Mouse (Mus musculus): ENCODE measurements around the gene Zbtb20. TPM values are rescaled to one million over a fixed set of nuclear protein-coding genes. Genes with fewer than 3 reads are reported as not detected.

The Zbtb20 gene
- polyA plus RNA-seq, 1 experiment from 2014 or later, result 44.6 TPM

GRCm38 (mm10) chr16:43687968-43688367, 812.3 kb downstream of the Zbtb20 start:
- 78% methylated on average over 2 of the region's 2 CpGs for WGBS
- H3K4me1 ChIP-seq (ENCODE audit: insufficient read depth, low read length), result no peaks in the 10 kb centered on the region

GRCm38 (mm10) chr16:43690211-43690690, 814.6 kb downstream of the Zbtb20 start:
- 78% methylated on average over 3 of the region's 3 CpGs for WGBS
- no peaks in the 10 kb centered on the region for H3K4me1 ChIP-seq (ENCODE audit: insufficient read depth, low read length)
- no peak for ATAC-seq (ENCODE audit: low FRiP score, low TSS enrichment)
- no peak overlapping the region for H3K9ac ChIP-seq (replicated peaks; ENCODE audit: low read length)
- no peaks in the 10 kb centered on the region for H3K36me3 ChIP-seq (ENCODE audit: insufficient read depth, low read length)
- no peak overlapping the region for H3K4me3 ChIP-seq (ENCODE audit: low read length)
- no peaks in the 10 kb centered on the region for H3K27me3 ChIP-seq (ENCODE audit: insufficient read depth, low read length)
- H3K4me2 ChIP-seq (replicated peaks; ENCODE audit: low read depth, low read length), result no peak overlapping the region
- no peaks in the 10 kb centered on the region for H3K9me3 ChIP-seq (ENCODE audit: low read length)
- no peak overlapping the region for H3K27ac ChIP-seq (ENCODE audit: low read length)

More at GRCm38 (mm10) chr16:43687968-43688367, 812.3 kb downstream of the Zbtb20 start:
- Histone ChIP-seq H3K27ac (ENCODE audit: low read length) (no peak overlapping the region), H3K4me2 (replicated peaks; ENCODE audit: low read depth, low read length) (no peak overlapping the region), H3K9ac (replicated peaks; ENCODE audit: low read length) (no peak overlapping the region), H3K9me3 (ENCODE audit: low read length) (no peaks in the 10 kb centered on the region), H3K36me3 (ENCODE audit: insufficient read depth, low read length) (no peaks in the 10 kb centered on the region), H3K4me3 (ENCODE audit: low read length) (no peak overlapping the region), H3K27me3 (ENCODE audit: insufficient read depth, low read length) (no peaks in the 10 kb centered on the region)
- no peak for ATAC-seq (ENCODE audit: low FRiP score, low TSS enrichment)

DNA sequence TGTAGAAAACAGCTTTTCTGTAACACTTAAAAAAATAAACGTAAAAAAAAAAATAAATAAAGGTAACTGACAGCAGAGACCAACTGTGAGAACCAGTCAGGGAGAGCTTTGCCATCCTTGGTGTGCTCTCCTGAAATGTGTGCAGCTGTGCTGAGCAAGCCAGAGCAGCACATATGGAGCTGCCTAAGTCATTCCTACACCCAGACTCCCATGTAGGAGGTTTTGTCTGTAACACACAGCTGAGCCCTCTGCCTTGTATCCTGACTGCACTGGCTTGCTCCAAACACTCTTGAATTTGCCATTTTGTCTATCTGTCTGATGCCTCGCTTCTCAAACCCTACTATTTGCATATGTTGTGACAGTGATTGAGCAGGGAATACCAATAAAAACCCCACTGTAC, 815.2 kb downstream of the Zbtb20 start:
- Histone ChIP-seq H3K9ac (replicated peaks; ENCODE audit: low read length) (no peak overlapping the region), H3K36me3 (ENCODE audit: insufficient read depth, low read length) (no peaks in the 10 kb centered on the region), H3K4me1 (ENCODE audit: insufficient read depth, low read length) (no peaks in the 10 kb centered on the region), H3K9me3 (ENCODE audit: low read length) (no peaks in the 10 kb centered on the region), H3K4me3 (ENCODE audit: low read length) (no peak overlapping the region), H3K27me3 (ENCODE audit: insufficient read depth, low read length) (no peaks in the 10 kb centered on the region), H3K4me2 (replicated peaks; ENCODE audit: low read depth, low read length) (no peak overlapping the region), H3K27ac (ENCODE audit: low read length) (no peak overlapping the region)
- 86% methylated on average over 2 of the region's 2 CpGs for WGBS
- ATAC-seq (ENCODE audit: low FRiP score, low TSS enrichment), result no peak

DNA sequence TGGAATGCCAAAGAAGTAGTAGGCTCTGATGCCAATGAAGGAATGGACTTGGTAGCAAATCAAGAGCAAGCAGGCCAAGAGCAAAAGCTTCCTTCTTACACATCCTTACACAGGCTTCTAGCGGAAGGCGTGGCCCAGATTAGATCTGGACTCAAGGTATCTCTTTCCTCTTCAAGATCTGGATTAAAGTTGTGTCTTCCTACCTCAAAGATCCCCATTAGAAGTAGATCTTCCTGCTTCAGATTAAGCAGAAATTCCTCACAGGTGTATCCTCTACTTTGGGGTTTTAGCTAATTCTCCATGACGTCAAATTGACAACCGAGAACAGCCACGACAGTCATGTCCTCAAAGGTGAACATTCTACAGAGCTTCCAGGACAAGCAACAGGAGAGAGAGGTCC, 816.1 kb downstream of the Zbtb20 start:
- no peaks in the 10 kb centered on the region for H3K4me1 ChIP-seq (ENCODE audit: insufficient read depth, low read length)
- H3K9ac ChIP-seq (replicated peaks; ENCODE audit: low read length), result no peak overlapping the region
- H3K9me3 ChIP-seq (ENCODE audit: low read length), result no peaks in the 10 kb centered on the region
- no peak overlapping the region for H3K4me3 ChIP-seq (ENCODE audit: low read length)
- WGBS, result 93% methylated on average over 5 of the region's 5 CpGs
- no peak overlapping the region for H3K4me2 ChIP-seq (replicated peaks; ENCODE audit: low read depth, low read length)
- H3K27me3 ChIP-seq (ENCODE audit: insufficient read depth, low read length), result no peaks in the 10 kb centered on the region
- H3K36me3 ChIP-seq (ENCODE audit: insufficient read depth, low read length), result no peaks in the 10 kb centered on the region
- no peak overlapping the region for H3K27ac ChIP-seq (ENCODE audit: low read length)
- ATAC-seq (ENCODE audit: low FRiP score, low TSS enrichment), result no peak

MicroRNA genes within 50 kb of the gene (microRNA counts, 519-probe panel; counts per million panel counts)
- microRNA mmu-miR-568, result 104 counts per million, percentile 35 among the panel's probes with 10 or more counts

Small RNA genes lying within 50 kb of the gene (microRNA-seq; reads per million reads assigned to microRNA genes)
- gene Mir568, result not detected
